Mouse (Mus musculus): Measurements from ENCODE around the gene Rdh11.
"Not testable (repeated sequence)": the region's sequence is repeated elsewhere in the genome, so short reads cannot be mapped to it uniquely, and the experiment has no call there.

- not testable (repeated sequence) for TF ChIP-seq CTCF (IDR thresholded peaks at IDR 0.05; ENCODE audit: borderline replicate concordance, insufficient read depth, low read depth, low read length); POLR2A (IDR thresholded peaks at IDR 0.05; ENCODE audit: borderline replicate concordance, insufficient read depth, low read length)
These were observed 6.9 kb downstream of the Rdh11 start for GRCm38 (mm10) chr12:79185160-79185559.

All from cerebellum, adult 2 months (tissue).